Mouse (Mus musculus): ENCODE results near the gene Olfr850. TPM values are rescaled to one million over a fixed set of nuclear protein-coding genes. Genes with fewer than 3 reads are reported as not detected.

The Olfr850 gene
- not detected in 2 replicates for polyA plus RNA-seq (2012; rRNA removed)

DNA sequence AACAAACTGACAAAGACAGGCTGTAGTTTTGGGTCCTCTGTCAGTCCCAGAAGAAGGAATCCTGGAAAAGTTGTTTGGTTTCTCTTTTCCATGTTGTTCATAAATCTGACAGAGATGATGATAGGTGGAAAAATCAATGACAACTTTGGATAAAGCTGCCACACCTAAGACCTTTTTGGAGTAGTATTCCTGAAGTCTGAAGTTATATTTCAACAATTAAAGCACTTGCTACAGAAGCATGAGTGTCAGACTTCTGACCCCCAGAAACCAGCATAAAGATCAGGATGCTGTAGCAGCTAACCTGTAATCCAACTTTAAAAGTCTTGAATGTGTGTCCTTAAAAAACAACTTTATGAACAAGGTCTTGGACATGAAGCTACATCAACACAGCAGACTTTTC is at the start of gene Olfr850:
Gene Olfr850, minus strand, starts transcription at position 101 of the 400 bp plus-strand sequence.

DNA sequence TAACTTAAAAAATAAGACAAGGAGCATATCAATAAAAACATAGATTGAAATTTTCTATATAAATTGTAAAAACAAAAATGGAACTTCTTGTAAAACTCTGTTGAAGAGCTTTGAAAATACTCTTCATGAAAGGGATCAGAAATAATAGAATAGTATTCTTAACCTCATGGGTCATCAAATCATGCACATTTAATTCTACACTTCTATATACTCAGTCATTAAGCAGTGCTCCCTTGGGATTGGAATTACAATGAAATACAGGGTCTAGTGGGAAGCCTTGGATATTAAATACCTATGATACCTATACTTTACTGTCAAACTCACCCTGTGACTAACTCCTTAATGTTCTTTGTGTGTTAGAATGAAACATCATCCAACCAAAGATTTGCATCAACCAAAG is 14.9 kb upstream of the Olfr850 start, which contains the start of gene Olfr851:
Gene Olfr851, plus strand, starts transcription at position 301 of the 400 bp plus-strand sequence.

DNA sequence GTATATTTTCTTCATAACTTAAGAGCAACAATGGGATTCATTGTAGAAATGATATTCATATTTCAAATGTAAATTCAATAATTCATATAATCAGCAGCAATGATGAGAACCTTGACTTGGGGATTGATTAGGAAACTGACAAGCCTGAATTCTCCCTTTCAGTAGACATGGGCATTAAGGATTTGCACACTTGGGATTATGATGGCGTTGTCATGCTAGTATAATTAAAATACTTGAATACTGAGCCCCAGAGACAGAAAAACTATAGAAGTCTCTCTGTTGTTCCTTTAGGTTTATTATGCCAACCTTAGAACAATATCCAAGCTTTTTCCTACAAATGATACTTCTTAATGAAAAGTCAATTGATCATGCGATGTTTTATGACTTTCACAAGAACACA is 38.1 kb downstream of the Olfr850 start, which contains the start of gene Olfr849:
Gene Olfr849, plus strand, starts transcription at position 301 of the 400 bp plus-strand sequence.

Other genes starting within 250 kb of the Olfr850 start
- gene Olfr843, start 226.3 kb downstream of the Olfr850 start, polyA plus RNA-seq (2012; rRNA removed): not detected in 2 replicates
- not detected in 2 replicates for gene Olfr844, start 161.9 kb downstream of the Olfr850 start, polyA plus RNA-seq (2012; rRNA removed)
- not detected in 2 replicates for gene Olfr845, start 141.8 kb downstream of the Olfr850 start, polyA plus RNA-seq (2012; rRNA removed)
- gene Olfr846, start 114.2 kb downstream of the Olfr850 start, polyA plus RNA-seq (2012; rRNA removed): not detected in 2 replicates
- not detected in 2 replicates for gene Olfr847, start 99.6 kb downstream of the Olfr850 start, polyA plus RNA-seq (2012; rRNA removed)
- gene Olfr849, start 38.0 kb downstream of the Olfr850 start, polyA plus RNA-seq (2012; rRNA removed): not detected in 2 replicates
- not detected in 2 replicates for gene Olfr851, start 15.0 kb upstream of the Olfr850 start, polyA plus RNA-seq (2012; rRNA removed)
- not detected in 2 replicates for gene Olfr853, start 62.8 kb upstream of the Olfr850 start, polyA plus RNA-seq (2012; rRNA removed)
- not detected in 2 replicates for gene Olfr854, start 89.1 kb upstream of the Olfr850 start, polyA plus RNA-seq (2012; rRNA removed)
- gene Olfr855, start 104.4 kb upstream of the Olfr850 start, polyA plus RNA-seq (2012; rRNA removed): not detected in 2 replicates
- gene Zfp317, start 143.9 kb upstream of the Olfr850 start, polyA plus RNA-seq (2012; rRNA removed): 4.2 and 4.8 TPM in 2 replicates
- 0.01 TPM in 1 of 2 replicates, not detected in the other for gene Olfr857, start 231.2 kb upstream of the Olfr850 start, polyA plus RNA-seq (2012; rRNA removed)